Mouse (Mus musculus) A20 (cell line): ENCODE measurements around the gene Ppcs.

ENCODE experiments used
- DNase-seq: peaks from one replicate; pipeline ENCODE4 v3.0.0-alpha.2; 2011; ENCODE audit warnings: low read depth, low spot score

Ppcs gene

GRCm38 (mm10) chr4:119417894-119418293 is 4.3 kb downstream of the Ppcs start:
- DNase-seq: no peak

GRCm38 (mm10) chr4:119417270-119417669 is 5.0 kb downstream of the Ppcs start:
- no peak for DNase-seq

GRCm38 (mm10) chr4:119415072-119415753 is 7.0 kb downstream of the Ppcs start, which contains the start of gene Ccdc30:
TSS of gene Ccdc30 (minus strand) at chr4:119415521.
- DNase-seq: peak; percentile 86

GRCm38 (mm10) chr4:119412791-119413190 is 9.4 kb downstream of the Ppcs start:
- no peak for DNase-seq

GRCm38 (mm10) chr4:119411877-119412650 is 10.2 kb downstream of the Ppcs start:
- no peak for DNase-seq

- DNase-seq: no peak
These were observed 18.8 kb downstream of the Ppcs start for GRCm38 (mm10) chr4:119403431-119403830.

- no peak for DNase-seq
These were observed 21.3 kb downstream of the Ppcs start for GRCm38 (mm10) chr4:119400896-119401295.

- no peak for DNase-seq
These were observed 23.5 kb downstream of the Ppcs start for GRCm38 (mm10) chr4:119398751-119399150.

GRCm38 (mm10) chr4:119390369-119390768 is 31.9 kb downstream of the Ppcs start:
- DNase-seq: peak; percentile 37

- DNase-seq: no peak
These were observed 33.0 kb downstream of the Ppcs start for GRCm38 (mm10) chr4:119389184-119389583.

GRCm38 (mm10) chr4:119381471-119382190 is 40.6 kb downstream of the Ppcs start:
- peak; percentile 27 for DNase-seq

- DNase-seq: peak; percentile 18
These were observed 52.8 kb downstream of the Ppcs start for GRCm38 (mm10) chr4:119369460-119369859.
